Mouse (Mus musculus) adrenal gland, postnatal 4 days (tissue): ENCODE results near the gene Ap4b1. TPM values are rescaled to one million over a fixed set of nuclear protein-coding genes. Genes with fewer than 3 reads are reported as not detected.
A peak's percentile ranks its signal among the peaks of the same experiment; 100 is the strongest.
"Not testable (repeated sequence)": the region's sequence is repeated elsewhere in the genome, so short reads cannot be mapped to it uniquely, and the experiment has no call there.

ENCODE experiments used
- DNase-seq, 2 experiments: peaks; one replicate each; pipeline ENCODE4 v3.0.0; 2021 to 2022; ENCODE audit warnings: low spot score in 2 of 2, mixed read lengths in 2 of 2
- long read RNA-seq, 2 experiments: library from polyadenylated mRNA; stranded (forward); transcript quantifications; one replicate each; pipeline ENCODE4 v2.0.0; 2021
- total RNA-seq, 2 experiments: library from RNA; stranded (reverse); gene quantifications; 2 replicates each; pipeline ENCODE4 v1.2.3; 2021

The Ap4b1 gene
- total RNA-seq: 10 to 100 TPM; 18.7 to 22.1 TPM
- long read RNA-seq, experiment 1, transcript Ap4b1-201 (10 exons, 2,799 nt): major isoform, 9 of 14 reads
- long read RNA-seq, experiment 1, partial matches to known transcripts: 2 of 14 reads
- long read RNA-seq, experiment 1, other reads (novel, unspliced or antisense): 1 of 14 reads
- long read RNA-seq, experiment 2, transcript Ap4b1-201 (10 exons, 2,799 nt): major isoform, 11 of 22 reads
- long read RNA-seq, experiment 2, partial matches to known transcripts: 5 of 22 reads
- long read RNA-seq, experiment 2, other reads (novel, unspliced or antisense): 3 of 22 reads

- peak; percentile 71 to 80 for DNase-seq
Measured at GRCm38 (mm10) chr3:103808891-103809798, at the start of gene Ap4b1, which contains the start of the genes Dclre1b and Gm43064. Gene Ap4b1, plus strand, starts transcription at chr3:103809520. Gene Dclre1b, minus strand, starts transcription at chr3:103809444. Gene Gm43064, plus strand, starts transcription at chr3:103809573.

DNA sequence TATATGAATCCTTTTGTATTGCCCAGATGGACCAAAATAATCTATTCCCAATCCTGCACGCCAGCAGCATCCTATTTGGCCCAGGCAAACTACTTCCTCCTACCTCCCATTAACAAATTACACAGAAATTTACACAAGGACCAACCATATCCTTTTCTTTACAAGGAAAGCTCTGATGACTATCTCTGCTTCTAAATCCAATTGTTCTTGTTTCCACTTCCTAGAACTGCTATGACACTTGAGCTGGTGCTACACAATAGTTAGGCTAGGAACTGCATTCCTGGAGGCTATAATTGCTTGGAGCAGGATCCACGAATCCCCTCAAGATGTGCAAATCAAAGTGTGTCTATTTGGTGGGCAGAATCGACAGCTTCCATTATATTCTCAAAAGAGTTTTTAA lies 42.5 kb upstream of the Ap4b1 start:
- no peak for DNase-seq

DNA sequence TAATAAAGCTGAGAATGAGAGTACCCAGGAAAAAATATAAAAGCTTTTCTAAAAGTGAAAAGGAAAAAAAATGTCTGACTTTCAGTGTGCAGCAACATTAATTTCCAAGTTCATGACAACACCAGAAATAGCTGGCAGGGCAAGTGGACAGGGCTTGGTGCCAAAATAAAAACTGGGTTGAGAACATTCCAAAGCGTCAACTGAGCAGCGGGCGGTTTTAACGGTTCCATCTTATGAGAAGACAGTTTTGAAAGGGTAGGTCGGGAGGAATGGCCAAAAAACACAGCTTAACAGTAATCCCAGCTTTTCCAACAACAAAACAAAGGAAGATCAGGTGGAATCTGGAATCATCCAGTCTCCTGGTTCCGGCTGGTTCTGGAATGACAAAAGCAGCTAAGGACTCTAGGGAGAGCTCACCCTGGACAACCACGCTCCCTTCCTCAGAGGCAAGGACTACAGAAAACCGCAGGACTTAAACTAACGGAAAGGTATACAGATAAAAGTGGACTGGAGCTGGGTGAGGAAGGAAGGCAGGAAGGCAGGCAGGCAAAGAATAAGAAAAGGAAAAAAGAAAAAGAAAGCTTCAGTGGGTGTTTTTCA lies 37.7 kb upstream of the Ap4b1 start:
- DNase-seq: peak in 1 of 2 experiments; percentile 39

DNA sequence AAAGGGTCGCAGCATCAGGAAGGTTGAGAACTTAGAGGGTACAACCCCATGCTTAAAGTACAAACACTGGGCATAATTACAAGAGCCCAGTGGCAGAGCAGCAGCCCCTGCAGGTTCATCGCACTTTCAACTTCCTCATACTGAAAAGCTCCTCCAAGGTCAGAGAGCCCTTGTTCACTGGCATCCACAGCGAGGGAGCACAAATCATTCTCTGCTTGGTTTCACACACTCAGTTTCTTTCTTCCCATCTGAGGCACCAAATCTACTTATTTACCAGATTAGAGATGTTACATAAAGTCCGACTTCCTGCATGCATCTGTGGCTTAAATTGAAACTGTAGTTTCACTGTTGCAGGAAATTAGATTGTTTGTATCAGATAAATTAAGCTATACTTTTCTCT lies 36.5 kb upstream of the Ap4b1 start:
- no peak for DNase-seq

DNA sequence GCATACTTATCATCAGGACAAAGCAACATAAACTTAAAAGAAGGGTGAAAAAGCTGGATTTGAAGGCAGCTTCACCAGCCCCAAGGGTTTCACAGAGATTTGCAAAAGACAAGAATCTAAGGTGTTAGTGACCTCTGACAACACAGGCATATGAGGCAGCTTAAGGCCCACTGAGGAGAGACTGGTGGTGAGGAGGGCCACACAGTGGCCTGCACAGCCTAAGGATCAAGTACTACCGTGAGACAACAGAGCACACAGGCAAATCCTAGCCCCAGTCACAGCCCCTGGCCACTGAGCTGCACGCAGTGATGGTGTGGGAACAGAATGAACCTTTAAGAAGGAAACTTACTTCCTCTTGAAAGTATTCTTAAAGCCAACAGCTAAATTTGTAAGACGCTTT lies 35.8 kb upstream of the Ap4b1 start:
- no peak for DNase-seq

- no peak for DNase-seq
Measured at GRCm38 (mm10) chr3:103774009-103774408, 35.3 kb upstream of the Ap4b1 start.

DNA sequence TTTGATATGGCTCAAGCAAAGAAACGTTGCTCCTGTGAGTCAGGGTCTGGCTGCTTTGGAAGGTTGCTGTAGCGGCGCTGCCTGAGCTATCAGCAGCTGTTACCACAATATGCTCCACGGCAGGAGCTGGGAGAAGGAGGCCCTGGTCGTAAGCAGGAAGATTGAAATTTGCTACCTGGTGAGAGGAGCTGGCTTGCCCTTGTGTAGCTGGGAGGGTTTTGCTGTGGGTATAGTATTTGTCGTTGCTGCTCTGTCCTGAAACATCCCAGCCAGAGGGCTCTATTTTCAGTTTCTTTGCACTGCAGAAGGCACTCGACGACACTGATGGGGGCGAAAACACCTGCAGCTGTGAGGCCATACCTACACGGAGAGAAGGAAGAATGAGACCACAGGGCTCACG lies 31.4 kb upstream of the Ap4b1 start:
- no peak for DNase-seq

GRCm38 (mm10) chr3:103778660-103779059 lies 30.7 kb upstream of the Ap4b1 start:
- no peak for DNase-seq

DNA sequence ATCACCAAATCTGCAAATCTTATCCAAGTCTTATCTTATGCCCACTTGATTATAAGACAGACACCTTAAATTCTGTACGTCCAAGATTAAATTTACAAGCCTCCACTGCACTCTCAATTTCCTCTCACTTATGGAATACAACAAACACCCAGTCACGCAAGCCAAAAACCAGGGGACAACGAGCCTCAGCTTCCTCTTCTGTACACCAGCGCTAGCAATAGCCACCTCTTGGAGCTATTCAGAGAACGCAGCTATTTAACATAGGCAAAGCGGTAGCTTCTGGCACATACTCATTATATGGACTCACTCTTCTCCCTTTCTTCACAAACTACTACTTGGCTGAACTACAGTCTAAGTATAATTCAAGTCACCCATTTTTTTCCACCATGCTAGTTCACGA lies 30.1 kb upstream of the Ap4b1 start:
- DNase-seq: no peak

GRCm38 (mm10) chr3:103780271-103780670 lies 29.0 kb upstream of the Ap4b1 start:
- no peak for DNase-seq

GRCm38 (mm10) chr3:103780777-103781176 lies 28.5 kb upstream of the Ap4b1 start:
- DNase-seq: no peak

- DNase-seq: no peak
Measured at GRCm38 (mm10) chr3:103782844-103783609, 26.3 kb upstream of the Ap4b1 start.

GRCm38 (mm10) chr3:103787225-103787624 lies 22.1 kb upstream of the Ap4b1 start:
- DNase-seq: no peak

- DNase-seq: no peak
Measured at GRCm38 (mm10) chr3:103789096-103789495, 20.2 kb upstream of the Ap4b1 start.

- no peak for DNase-seq
Measured at GRCm38 (mm10) chr3:103789891-103790345, 19.4 kb upstream of the Ap4b1 start.

DNA sequence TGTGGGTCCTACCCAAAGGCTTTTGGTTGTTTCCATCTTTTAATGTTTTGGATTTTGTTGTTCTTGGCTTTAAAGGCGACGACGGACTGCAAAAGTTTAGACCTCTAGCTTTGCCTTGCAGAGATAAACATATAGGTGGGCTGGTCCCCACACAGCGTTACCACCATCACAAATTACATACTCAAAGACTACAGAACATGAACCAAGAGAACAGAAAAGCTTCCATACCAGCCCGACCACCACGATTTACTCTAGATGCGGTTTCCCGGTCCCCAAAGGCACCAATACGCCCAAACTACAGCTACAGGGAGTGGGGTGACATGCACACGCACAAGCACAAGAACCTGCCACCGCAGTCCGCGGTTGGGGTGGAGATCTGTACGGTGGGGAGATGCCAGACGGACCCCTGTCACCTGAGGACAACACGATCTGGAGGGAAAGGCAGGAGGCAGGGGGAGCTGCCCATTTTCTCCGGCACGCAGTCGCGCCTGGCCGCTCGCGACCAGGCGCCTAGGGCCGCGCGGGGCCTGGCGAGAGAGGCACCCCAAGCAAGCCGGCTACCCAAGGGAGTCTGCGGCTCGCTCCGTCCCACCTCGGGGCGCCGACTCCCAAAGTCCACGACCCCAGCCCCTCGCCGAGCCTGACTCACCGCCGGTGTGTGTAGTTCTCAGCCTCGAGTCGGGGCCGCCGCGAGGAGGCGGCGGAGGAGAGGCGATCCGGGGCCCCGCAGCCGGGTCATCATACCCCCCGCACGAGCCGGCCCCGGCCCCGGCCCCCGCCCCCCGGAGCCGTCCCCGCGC lies 18.8 kb upstream of the Ap4b1 start:
- DNase-seq: peak in 1 of 2 experiments; percentile 20

GRCm38 (mm10) chr3:103791230-103792110 lies 17.9 kb upstream of the Ap4b1 start, which contains the start of gene Hipk1:
Gene Hipk1, minus strand, starts transcription at chr3:103791563.
- DNase-seq: peak; percentile 74 to 92

- not testable (repeated sequence) for DNase-seq
Measured at GRCm38 (mm10) chr3:103792111-103792406, 17.3 kb upstream of the Ap4b1 start.

DNA sequence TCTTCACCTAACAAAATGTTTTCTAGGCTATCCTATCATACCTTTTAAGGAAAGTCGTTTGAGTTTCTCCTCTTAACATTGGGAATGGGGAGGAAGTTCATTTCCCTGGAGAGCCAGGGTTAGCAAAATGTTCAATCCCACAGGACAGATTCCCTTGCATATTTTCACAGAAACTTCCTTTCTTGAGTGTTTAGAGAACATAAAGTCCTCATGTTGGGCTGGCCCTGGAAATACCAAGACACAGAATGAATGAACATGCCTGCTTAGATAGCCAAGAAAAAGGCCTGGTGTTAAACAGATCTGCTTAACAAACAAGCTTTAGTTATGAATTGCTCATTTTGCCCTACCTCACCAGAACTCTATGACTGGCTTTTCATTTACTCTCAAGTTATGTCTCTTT lies 16.8 kb upstream of the Ap4b1 start:
- DNase-seq: no peak
